Mouse (Mus musculus): ENCODE results near the gene Ptbp3. TPM values are rescaled to one million over a fixed set of nuclear protein-coding genes. Genes with fewer than 3 reads are reported as not detected.

Gene Ptbp3
- polyA plus RNA-seq, 1 experiment from 2014 or later: 20.1 TPM

Other genes with a start within 250 kb of the Ptbp3 start
- 1.9 and 2.4 TPM in 2 replicates for gene Susd1, start 110.7 kb downstream of the Ptbp3 start, polyA plus RNA-seq (2015; fragmentation: Nextera tagmentation; extraction: Ambion mirVana)
- gene Hsdl2, start 32.2 kb upstream of the Ptbp3 start, polyA plus RNA-seq (2015; fragmentation: Nextera tagmentation; extraction: Ambion mirVana): 36.7 and 41.3 TPM in 2 replicates
- 48.8 and 55.9 TPM in 2 replicates for gene E130308A19Rik, start 76.8 kb upstream of the Ptbp3 start, polyA plus RNA-seq (2015; fragmentation: Nextera tagmentation; extraction: Ambion mirVana)

Measured in hindbrain, embryonic 15.5 days (tissue).